Mouse (Mus musculus): ENCODE measurements around the gene Acot13. TPM values are rescaled to one million over a fixed set of nuclear protein-coding genes. Genes with fewer than 3 reads are reported as not detected.
A peak's percentile ranks its signal among the peaks of the same experiment; 100 is the strongest.

Gene Acot13
- polyA plus RNA-seq, 1 experiment, result 31.3 TPM

- Histone ChIP-seq H3K4me1 (ENCODE audit: control insufficient read depth, insufficient read depth, insufficient read length, low read length) (no peaks in the 10 kb centered on the region; the same call in 1 of the 2 replicates), H3K36me3 (ENCODE audit: control insufficient read depth, insufficient read depth, low read length) (peaks cover 2% of the 10 kb centered on the region; the same call in 1 of the 2 replicates), H3K4me3 (ENCODE audit: low read depth, low read length) (peak overlapping the region; percentile 65), H3K27ac (ENCODE audit: insufficient read depth, low read depth, low read length) (peak overlapping the region; percentile 73), H3K27me3 (ENCODE audit: control insufficient read depth, insufficient read depth, low read length) (no peaks in the 10 kb centered on the region)
- TF ChIP-seq POLR2A (IDR thresholded peaks at IDR 0.05; ENCODE audit: low read depth, low read length) (no peak), CTCF (IDR thresholded peaks at IDR 0.05; ENCODE audit: extremely low read depth, insufficient read length, insufficient replicate concordance, low read depth, low read length) (peak; percentile 22; the same call in 1 of the 2 replicates)
- under 1% methylated on average over 20 of the region's 20 CpGs for WGBS
Observed at GRCm38 (mm10) chr13:24830756-24831352, 486 bp downstream of the Acot13 start.

DNA sequence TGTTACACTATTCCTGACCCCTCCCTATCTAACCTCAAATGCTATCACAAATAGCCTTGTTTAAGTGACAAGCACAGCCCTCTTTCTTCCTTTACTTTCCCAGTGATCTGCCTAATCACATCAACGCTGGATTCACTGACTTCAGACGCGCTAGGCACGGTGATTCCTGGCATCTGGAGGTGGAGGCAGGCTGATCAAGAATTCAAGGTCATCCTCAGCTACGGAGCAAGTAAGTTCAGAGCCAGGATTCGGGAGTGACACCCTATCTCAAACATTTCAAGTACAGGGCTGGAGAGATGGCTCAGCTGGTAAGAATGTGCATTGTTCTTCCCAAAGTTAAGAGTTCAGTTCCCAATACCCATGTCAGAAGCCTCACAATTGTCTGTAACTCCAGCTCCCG, 5.2 kb downstream of the Acot13 start:
- Histone ChIP-seq H3K27me3 (ENCODE audit: control insufficient read depth, insufficient read depth, low read length) (no peaks in the 10 kb centered on the region), H3K36me3 (ENCODE audit: control insufficient read depth, insufficient read depth, low read length) (peaks cover 7% of the 10 kb centered on the region), H3K4me3 (ENCODE audit: low read depth, low read length) (no peak overlapping the region), H3K27ac (ENCODE audit: insufficient read depth, low read depth, low read length) (no peak overlapping the region), H3K4me1 (ENCODE audit: control insufficient read depth, insufficient read depth, insufficient read length, low read length) (no peaks in the 10 kb centered on the region; the same call in 1 of the 2 replicates)
- TF ChIP-seq POLR2A (IDR thresholded peaks at IDR 0.05; ENCODE audit: low read depth, low read length) (no peak), CTCF (IDR thresholded peaks at IDR 0.05; ENCODE audit: extremely low read depth, insufficient read length, insufficient replicate concordance, low read depth, low read length) (no peak)
- 70% methylated on average over 7 of the region's 7 CpGs for WGBS

GRCm38 (mm10) chr13:24825587-24825986, 5.8 kb downstream of the Acot13 start:
- TF ChIP-seq CTCF (IDR thresholded peaks at IDR 0.05; ENCODE audit: extremely low read depth, insufficient read length, insufficient replicate concordance, low read depth, low read length) (no peak), POLR2A (IDR thresholded peaks at IDR 0.05; ENCODE audit: low read depth, low read length) (no peak)
- Histone ChIP-seq H3K27ac (ENCODE audit: insufficient read depth, low read depth, low read length) (no peak overlapping the region), H3K27me3 (ENCODE audit: control insufficient read depth, insufficient read depth, low read length) (no peaks in the 10 kb centered on the region), H3K4me1 (ENCODE audit: control insufficient read depth, insufficient read depth, insufficient read length, low read length) (no peaks in the 10 kb centered on the region; the same call in 1 of the 2 replicates), H3K36me3 (ENCODE audit: control insufficient read depth, insufficient read depth, low read length) (peaks cover 10% of the 10 kb centered on the region), H3K4me3 (ENCODE audit: low read depth, low read length) (no peak overlapping the region)
- 81% methylated on average over 4 of the region's 4 CpGs for WGBS

DNA sequence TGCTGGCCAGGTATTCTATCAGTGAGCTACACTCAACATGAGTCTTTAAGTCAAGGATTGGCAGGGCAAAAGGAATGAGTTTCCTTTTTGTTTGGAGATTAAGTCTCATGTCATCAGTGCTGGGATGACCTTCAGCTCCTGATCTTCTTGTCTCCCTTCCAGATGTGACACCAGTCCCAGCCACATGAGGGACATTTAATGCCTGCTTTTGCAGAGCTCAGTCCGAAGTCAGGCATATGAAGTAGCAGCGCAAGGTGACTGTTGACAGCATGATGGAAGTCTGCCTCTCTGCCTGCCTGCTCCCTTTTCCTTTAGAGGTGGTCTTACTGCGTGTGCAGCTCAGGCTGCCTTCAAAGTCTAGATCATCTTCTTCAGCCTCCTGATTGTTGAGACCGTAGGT, 6.7 kb downstream of the Acot13 start:
- Histone ChIP-seq H3K4me1 (ENCODE audit: control insufficient read depth, insufficient read depth, insufficient read length, low read length) (peaks cover 2% of the 10 kb centered on the region; the same call in 1 of the 2 replicates), H3K4me3 (ENCODE audit: low read depth, low read length) (no peak overlapping the region), H3K36me3 (ENCODE audit: control insufficient read depth, insufficient read depth, low read length) (peaks cover 12% of the 10 kb centered on the region), H3K27me3 (ENCODE audit: control insufficient read depth, insufficient read depth, low read length) (no peaks in the 10 kb centered on the region), H3K27ac (ENCODE audit: insufficient read depth, low read depth, low read length) (no peak overlapping the region)
- TF ChIP-seq CTCF (IDR thresholded peaks at IDR 0.05; ENCODE audit: extremely low read depth, insufficient read length, insufficient replicate concordance, low read depth, low read length), result no peak
- no peak for TF ChIP-seq POLR2A (IDR thresholded peaks at IDR 0.05; ENCODE audit: low read depth, low read length)
- WGBS, result 93% methylated on average over 4 of the region's 4 CpGs

DNA sequence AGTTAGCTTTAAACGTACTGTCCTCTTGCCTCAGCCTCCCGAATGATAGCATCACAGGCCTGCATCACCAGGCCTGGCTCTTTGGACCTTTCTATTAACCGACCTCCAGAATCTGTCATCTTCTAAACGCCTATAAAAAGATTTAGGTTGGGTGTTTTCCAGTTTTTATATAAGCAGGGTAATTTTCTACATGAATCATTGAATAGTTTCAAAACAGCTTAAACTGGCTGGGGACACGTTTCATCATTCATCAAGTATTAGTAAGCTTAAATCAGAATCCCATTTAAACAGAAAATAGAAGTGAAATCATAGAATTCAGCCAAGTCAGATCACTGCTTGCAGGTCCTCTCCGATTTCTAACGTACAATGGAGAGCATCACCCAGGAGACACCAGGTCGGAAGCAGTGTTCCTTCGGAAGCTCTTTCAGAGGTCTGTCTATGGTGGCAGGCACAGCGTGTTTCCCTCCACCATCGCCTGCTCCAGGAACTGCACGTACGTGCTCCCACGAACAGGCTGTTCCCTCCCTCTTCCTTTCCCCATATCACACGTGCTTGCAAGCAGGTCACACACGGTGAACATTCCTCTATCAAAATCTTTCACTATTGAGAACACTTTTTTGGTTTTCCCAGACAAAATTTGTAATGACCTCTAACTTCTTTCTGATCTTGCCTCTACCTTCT, 8.5 kb downstream of the Acot13 start:
- Histone ChIP-seq H3K27ac (ENCODE audit: insufficient read depth, low read depth, low read length) (no peak overlapping the region), H3K27me3 (ENCODE audit: control insufficient read depth, insufficient read depth, low read length) (no peaks in the 10 kb centered on the region), H3K36me3 (ENCODE audit: control insufficient read depth, insufficient read depth, low read length) (peaks cover 14% of the 10 kb centered on the region), H3K4me3 (ENCODE audit: low read depth, low read length) (no peak overlapping the region), H3K4me1 (ENCODE audit: control insufficient read depth, insufficient read depth, insufficient read length, low read length) (peaks cover 2% of the 10 kb centered on the region; the same call in 1 of the 2 replicates)
- no peak for TF ChIP-seq POLR2A (IDR thresholded peaks at IDR 0.05; ENCODE audit: low read depth, low read length)
- TF ChIP-seq CTCF (IDR thresholded peaks at IDR 0.05; ENCODE audit: extremely low read depth, insufficient read length, insufficient replicate concordance, low read depth, low read length), result no peak
- 87% methylated on average over 16 of the region's 16 CpGs for WGBS

DNA sequence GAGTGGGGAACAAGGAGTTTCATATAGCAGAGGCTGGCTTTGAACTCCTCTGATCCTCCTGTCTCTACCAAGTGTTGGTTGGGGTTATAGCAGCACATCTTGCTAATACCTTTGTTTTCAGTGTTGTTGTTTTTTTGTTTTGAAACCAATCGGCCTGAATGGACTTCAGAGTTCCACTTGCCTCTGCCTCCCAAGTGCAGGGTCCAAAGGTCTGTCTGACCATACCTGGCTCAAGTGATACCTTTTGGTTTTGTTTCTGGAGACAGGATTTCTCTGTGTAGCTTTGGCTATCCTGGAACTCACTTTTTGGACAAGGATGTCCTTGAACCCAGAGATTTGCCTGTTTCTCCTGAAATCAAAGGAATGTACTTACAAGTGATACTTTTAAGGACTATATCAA, 11.4 kb downstream of the Acot13 start:
- Histone ChIP-seq H3K36me3 (ENCODE audit: control insufficient read depth, insufficient read depth, low read length) (peaks cover 14% of the 10 kb centered on the region), H3K27ac (ENCODE audit: insufficient read depth, low read depth, low read length) (no peak overlapping the region), H3K27me3 (ENCODE audit: control insufficient read depth, insufficient read depth, low read length) (no peaks in the 10 kb centered on the region), H3K4me3 (ENCODE audit: low read depth, low read length) (no peak overlapping the region), H3K4me1 (ENCODE audit: control insufficient read depth, insufficient read depth, insufficient read length, low read length) (peaks cover 2% of the 10 kb centered on the region; the same call in 1 of the 2 replicates)
- no peak for TF ChIP-seq CTCF (IDR thresholded peaks at IDR 0.05; ENCODE audit: extremely low read depth, insufficient read length, insufficient replicate concordance, low read depth, low read length)
- TF ChIP-seq POLR2A (IDR thresholded peaks at IDR 0.05; ENCODE audit: low read depth, low read length), result no peak
- 52% methylated on average over 1 of the region's 1 CpGs for WGBS
